Mouse (Mus musculus) layer of hippocampus, adult 6 months (tissue): ENCODE data around the gene Ssrp1. TPM values are rescaled to one million over a fixed set of nuclear protein-coding genes. Genes with fewer than 3 reads are reported as not detected.

Experiments used
- long read RNA-seq, 2 experiments: library from polyadenylated mRNA; unstranded; transcript quantifications; one replicate each; pipeline ENCODE4 v2.0.0; 2019 to 2020
- polyA plus RNA-seq: library from polyadenylated mRNA; unstranded; fragments of <200 nt; fragmentation: Nextera tagmentation; gene quantifications from 2 replicates; pipeline ENCODE4 v1.2.3, GENCODE M21; 2021

Gene Ssrp1
- 32.3 and 33.8 TPM in 2 replicates for polyA plus RNA-seq
- long read RNA-seq, experiment 1, transcript Ssrp1-201 (17 exons, 2,739 nt), result major isoform, 9 of 91 reads
- long read RNA-seq, experiment 1, partial matches to known transcripts, result 73 of 91 reads
- long read RNA-seq, experiment 1, other reads (novel, unspliced or antisense), result 9 of 91 reads
- long read RNA-seq, experiment 2, transcript Ssrp1-201 (17 exons, 2,739 nt), result major isoform, 168 of 412 reads
- long read RNA-seq, experiment 2, partial matches to known transcripts, result 204 of 412 reads
- long read RNA-seq, experiment 2, other reads (novel, unspliced or antisense), result 33 of 412 reads

DNA sequence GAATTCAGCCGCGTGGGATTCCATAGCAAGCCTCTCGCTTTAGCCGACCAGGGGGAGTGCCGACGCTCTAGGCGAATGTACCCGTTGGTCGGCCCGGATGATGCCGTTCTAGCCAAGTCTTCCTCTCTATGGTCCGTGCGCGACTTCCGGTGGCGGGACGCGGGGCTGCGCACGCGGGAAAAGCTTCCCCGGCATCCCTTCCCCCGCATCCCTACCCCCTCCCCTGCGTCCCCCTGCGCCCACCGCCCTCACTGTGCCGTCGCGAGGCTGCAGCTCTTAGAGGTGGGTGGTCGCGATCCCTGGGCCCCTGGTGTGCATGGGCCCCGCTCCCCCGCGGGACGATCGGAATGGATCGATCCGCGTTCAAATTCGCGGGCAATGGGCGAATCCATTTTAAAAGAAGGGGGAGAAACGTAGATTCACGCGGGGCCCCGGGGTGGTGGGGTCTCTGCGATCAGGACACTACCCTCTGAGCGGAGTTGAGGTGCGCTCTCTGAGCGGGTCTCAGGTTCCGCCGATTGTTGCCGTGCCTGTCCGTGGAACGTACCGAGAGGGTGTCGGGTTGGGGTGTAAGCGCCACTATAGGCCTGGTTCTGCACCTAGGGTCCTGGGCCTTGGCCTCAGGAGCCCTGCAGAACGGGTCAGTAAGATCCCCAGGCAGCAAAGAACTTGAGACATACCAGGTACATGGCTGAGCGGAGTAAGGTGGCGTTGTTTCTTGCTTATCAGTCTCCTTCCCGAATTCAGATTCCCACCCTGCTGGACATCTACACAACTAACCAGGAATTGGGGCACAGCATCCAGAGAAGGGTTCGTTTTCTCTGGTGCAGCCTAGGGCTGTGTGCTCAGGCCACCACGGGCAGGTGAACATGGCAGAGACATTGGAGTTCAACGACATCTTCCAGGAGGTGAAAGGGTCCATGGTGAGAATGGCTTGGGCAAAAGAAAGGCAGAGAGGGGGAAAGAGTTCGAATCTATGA, at the start of gene Ssrp1, which contains the start of gene P2rx3:
Ssrp1 (plus strand) TSS at position 188 of the 980 bp plus-strand sequence.
P2rx3 (minus strand) TSS at position 416 of the 980 bp plus-strand sequence.

DNA sequence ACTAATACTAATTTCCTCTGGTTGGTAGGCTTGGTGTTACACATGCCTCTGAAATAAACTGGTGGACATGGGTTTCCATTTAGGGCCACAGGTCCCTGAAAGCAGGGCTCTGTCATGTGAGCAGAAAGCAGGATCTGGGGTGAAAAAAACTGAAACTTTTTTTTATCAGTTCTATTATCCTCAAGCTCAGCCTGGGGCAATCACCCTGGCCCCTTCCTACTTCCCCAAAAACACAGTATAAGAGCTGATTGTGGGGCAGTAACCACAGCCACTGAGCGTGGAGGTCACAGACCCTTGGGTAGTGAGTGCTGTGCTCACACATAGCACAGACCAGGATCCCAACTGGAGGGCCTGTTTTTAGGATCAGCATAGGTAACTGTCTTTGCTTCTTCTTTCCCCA, 49.1 kb upstream of the Ssrp1 start, which contains the start of gene Prg3:
Prg3 (plus strand) TSS at position 286 of the 400 bp plus-strand sequence.

DNA sequence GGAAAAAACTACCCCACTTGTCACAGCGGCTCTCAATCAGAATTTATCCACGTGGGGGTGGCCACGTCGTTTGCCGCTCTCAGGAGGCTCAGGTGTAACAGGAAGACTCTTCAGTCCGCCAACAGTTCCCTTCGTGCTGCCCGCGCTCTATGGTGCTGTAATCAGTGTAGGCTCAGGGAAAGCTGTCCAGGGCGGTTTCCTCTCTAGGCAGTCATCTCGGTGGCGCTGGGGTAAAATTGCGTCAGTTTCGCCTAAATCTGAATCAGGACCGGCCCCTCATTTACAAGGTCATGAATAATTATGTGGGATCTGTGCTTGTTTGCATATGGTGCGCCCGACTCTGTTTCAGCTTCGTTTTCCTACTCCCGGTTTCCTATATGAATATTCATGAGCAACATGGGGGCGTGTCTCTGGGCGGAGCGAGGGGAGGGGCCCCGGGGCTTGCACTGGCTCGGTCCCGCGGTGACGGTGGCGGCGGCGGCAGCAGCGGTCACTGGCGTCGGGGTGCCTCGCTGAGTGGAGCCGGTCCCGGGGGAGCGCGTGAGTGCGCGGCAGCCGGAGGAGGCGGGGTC, 10.6 kb downstream of the Ssrp1 start, which contains the start of gene Tnks1bp1:
Tnks1bp1 (plus strand) TSS at position 427 of the 572 bp plus-strand sequence.

Other genes starting within 250 kb of the Ssrp1 start
- gene Ube2l6, start 238.4 kb upstream of the Ssrp1 start, polyA plus RNA-seq, result 6.6 and 8.4 TPM in 2 replicates
- gene Smtnl1, start 214.6 kb upstream of the Ssrp1 start, polyA plus RNA-seq, result not detected in 2 replicates
- gene Timm10, start 210.2 kb upstream of the Ssrp1 start, polyA plus RNA-seq, result 186 and 203 TPM in 2 replicates
- gene Slc43a1, start 198.4 kb upstream of the Ssrp1 start, polyA plus RNA-seq, result 0.05 and 0.08 TPM in 2 replicates
- 20.0 and 25.4 TPM in 2 replicates for gene Rtn4rl2, start 150.5 kb upstream of the Ssrp1 start, polyA plus RNA-seq
- gene Slc43a3, start 100.7 kb upstream of the Ssrp1 start, polyA plus RNA-seq, result 0.73 and 0.92 TPM in 2 replicates
- gene Prg2, start 56.8 kb upstream of the Ssrp1 start, polyA plus RNA-seq, result not detected in 2 replicates
- gene Prg3, start 49.0 kb upstream of the Ssrp1 start, polyA plus RNA-seq, result not detected in 2 replicates
- 0.38 and 0.70 TPM in 2 replicates for gene P2rx3, start 228 bp downstream of the Ssrp1 start, polyA plus RNA-seq
- 9.8 and 13.6 TPM in 2 replicates for gene Tnks1bp1, start 10.8 kb downstream of the Ssrp1 start, polyA plus RNA-seq
- gene Aplnr, start 99.0 kb downstream of the Ssrp1 start, polyA plus RNA-seq, result 0.08 TPM in 2 replicates
- gene Lrrc55, start 160.0 kb downstream of the Ssrp1 start, polyA plus RNA-seq, result 3.9 and 4.0 TPM in 2 replicates